Mouse (Mus musculus) left cerebral cortex, postnatal 4 days (tissue): ENCODE data around the gene Eng. TPM values are rescaled to one million over a fixed set of nuclear protein-coding genes. Genes with fewer than 3 reads are reported as not detected.

ENCODE experiments used
- DNase-seq: peaks from one replicate; pipeline ENCODE4 v3.0.0-alpha.2; 2022
- intact Hi-C: fragments of 180-260 bp; cut with DNase I; formaldehyde crosslinking; loops from one replicate; pipeline ENCODE4 v1.15.1; 2025
- microRNA-seq: library from miRNA; unstranded; fragments of <30 nt; microRNA quantifications from one replicate; pipeline ENCODE4 v1.2.0, GENCODE M21; 2022
- total RNA-seq, 2 experiments: library from RNA; stranded (reverse); gene quantifications; 2 replicates each; pipeline ENCODE4 v1.2.3; 2021

Eng gene
- total RNA-seq, 2 experiments from 2014 or later, result 21.2 to 26.1 TPM

GRCm38 (mm10) chr2:32722581-32722980 is 76.2 kb downstream of the Eng start:
- no peak for DNase-seq

DNA sequence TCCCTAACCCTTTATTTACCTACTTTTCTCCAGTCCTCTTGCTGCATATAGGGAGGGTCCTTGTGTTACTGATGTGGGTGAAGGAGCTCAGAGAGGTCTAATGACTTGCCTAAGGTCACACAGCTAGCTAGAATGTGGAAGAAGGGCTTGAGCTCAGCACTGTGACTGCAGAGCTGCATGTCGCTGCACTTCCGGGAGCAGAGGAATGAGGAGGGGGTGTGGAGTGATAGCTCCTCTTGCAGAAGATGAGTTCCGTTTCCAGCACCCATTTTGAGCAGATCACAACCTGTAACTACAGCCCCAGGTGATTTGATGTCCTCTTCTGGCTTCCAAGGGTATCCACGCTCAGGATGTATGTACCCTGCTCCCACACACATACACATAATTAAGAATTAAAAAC is 77.8 kb downstream of the Eng start:
- no peak for DNase-seq
- intact Hi-C loops, result no loop called here

More at GRCm38 (mm10) chr2:32722581-32722980, 76.2 kb downstream of the Eng start:
- intact Hi-C loops, result no loop called here

DNA sequence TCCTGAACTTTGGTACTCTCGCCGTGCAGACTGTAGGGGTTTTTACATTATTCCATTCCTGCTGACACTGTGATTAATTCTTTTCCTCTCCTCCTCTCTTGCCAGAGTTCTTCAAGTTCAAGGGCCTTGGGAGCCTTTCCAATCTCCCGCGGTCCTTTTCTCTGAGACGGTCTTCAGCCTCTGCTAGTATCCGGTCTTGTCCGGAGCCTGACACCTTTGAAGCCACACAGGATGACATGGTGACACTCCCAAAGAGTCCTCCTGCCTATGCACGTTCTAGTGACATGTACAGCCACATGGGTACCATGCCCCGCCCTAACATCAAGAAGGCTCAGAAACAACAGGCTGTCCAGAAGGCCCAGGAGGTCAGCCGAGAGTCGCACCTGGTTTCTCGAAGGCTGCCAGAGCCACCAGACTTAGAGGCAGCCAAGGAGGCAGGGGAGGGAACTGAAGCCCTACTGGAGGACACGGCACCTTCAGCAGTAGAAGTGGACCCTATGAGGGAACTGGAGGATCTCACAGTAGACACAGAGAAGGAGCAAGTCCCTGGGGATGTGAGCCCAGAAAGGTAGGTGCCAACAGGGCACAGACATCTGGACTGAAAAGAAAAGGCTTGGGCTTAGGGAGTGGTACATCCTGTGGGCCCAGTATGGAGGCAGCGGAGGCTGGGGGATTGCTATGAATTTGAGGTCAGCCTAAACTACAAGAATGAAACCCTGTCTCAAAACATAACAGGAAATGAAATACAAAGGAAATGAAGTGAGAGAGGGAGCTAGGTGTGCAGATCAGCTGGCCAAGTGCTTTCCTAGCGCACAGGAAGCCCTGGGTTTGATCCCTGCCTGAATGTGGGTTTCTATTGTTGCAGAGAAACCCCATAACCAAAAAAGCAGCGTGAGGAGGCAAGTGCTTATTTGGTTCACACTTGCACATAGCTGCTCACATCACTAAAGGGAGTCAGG is 78.7 kb downstream of the Eng start:
- intact Hi-C loops, result no loop called here
- DNase-seq, result no peak

DNA sequence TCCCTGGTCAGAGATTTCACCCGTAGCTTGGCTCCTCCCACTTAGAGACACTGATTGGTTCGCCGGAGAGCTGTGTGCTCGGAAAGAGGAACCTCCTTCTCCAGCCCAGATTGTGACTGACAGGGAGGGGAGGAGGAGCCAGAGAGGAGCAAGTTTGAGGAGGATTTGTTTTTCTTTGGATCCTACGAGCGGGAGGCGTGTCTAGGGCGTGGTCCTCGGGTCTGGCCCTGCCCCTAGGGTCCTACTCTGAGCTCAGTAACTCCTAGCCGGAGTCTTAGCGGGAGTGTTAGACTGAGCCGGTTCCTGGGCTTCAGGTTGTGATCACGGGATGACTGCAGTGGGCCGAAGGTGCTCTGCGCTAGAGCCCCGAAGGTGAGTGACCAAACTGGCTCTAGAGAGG is 81.0 kb downstream of the Eng start:
- DNase-seq, result peak; percentile 88
- intact Hi-C loops, result no loop called here

DNA sequence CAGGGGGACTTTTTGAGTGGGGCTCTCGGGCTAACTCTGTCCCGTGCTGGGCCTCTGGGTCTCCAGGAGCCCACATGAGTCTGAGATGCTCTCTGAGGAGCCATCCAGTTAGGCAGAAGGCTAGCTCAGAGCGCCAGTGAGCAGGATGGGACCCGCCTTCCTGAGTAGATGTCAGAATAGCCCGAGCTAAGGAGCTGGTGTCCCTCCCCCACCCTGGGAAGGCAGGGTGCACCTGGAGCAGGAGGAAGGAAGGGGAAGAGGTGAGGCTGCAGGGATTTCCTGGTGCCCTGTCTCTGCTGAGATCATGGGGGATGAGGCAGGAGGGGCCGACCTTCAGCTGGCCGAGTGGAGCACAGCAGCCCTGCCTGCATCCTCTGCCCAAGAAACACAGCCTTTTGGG is 82.1 kb downstream of the Eng start:
- intact Hi-C loops, result no loop called here
- no peak for DNase-seq

GRCm38 (mm10) chr2:32729547-32729946 is 83.2 kb downstream of the Eng start:
- DNase-seq, result no peak
- intact Hi-C loops, result no loop called here

- DNase-seq, result no peak
- intact Hi-C loops, result no loop called here
Observed at GRCm38 (mm10) chr2:32730854-32731253, 84.5 kb downstream of the Eng start.

DNA sequence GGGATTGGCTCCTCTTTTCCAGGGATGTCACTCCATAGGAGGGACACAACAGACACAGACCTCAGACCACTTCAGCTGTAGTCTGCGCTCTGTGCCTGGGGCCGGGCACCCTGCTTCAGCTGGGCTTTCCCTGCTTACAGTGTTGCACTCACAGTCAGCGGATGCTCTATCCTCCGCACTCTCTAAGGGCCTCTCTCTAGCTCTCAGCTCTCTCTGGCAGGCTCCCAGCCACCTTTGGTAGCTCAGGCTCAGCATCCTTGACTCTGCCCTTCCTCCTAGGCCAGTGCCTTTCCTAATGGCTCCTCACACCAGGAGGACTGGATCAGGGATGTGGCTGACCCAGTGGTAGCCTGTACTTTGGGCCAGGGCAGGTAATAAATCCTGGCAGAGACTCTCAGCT is 85.5 kb downstream of the Eng start:
- DNase-seq, result no peak

More for the DNA sequence above, 85.5 kb downstream of the Eng start:
- intact Hi-C loops, result no loop called here

Small RNA genes lying within 50 kb of the gene (microRNA-seq; reads per million reads assigned to microRNA genes)
- gene Gm47291, result not detected
- gene Mir1954, result not detected
- gene Mir2861, result not detected
- gene Mir3960, result not detected
- gene Mir8093, result not detected

Other genes starting within 250 kb of the Eng start
- gene Naif1, start 196.1 kb upstream of the Eng start, total RNA-seq, result 1 to 10 TPM; 3.1 to 4.0 TPM
- gene Slc25a25, start 195.2 kb upstream of the Eng start, total RNA-seq, result 10 to 100 TPM; 47.9 to 50.8 TPM
- 10 to 100 TPM; 18.8 to 20.1 TPM for gene Fam102a, start 111.3 kb upstream of the Eng start, total RNA-seq
- 10 to 100 TPM; 74.3 to 76.8 TPM for gene Dpm2, start 75.7 kb upstream of the Eng start, total RNA-seq
- 10 to 100 TPM in 1 of 2 experiments, 1 to 10 TPM in 1; 9.4 to 11.5 TPM for gene Pip5kl1, start 71.8 kb upstream of the Eng start, total RNA-seq
- under 1 TPM; 0.62 to 0.84 TPM for gene 9430097D07Rik, start 70.9 kb upstream of the Eng start, total RNA-seq
- 10 to 100 TPM; 35.7 to 38.4 TPM for gene St6galnac4, start 59.5 kb upstream of the Eng start, total RNA-seq
- gene St6galnac6, start 46.9 kb upstream of the Eng start, total RNA-seq, result 10 to 100 TPM; 78.8 to 91.8 TPM
- 100 to 1,000 TPM; 100 to 106 TPM for gene Ak1, start 24.8 kb upstream of the Eng start, total RNA-seq
- gene Fpgs, start 57.5 kb downstream of the Eng start, total RNA-seq, result 10 to 100 TPM; 26.3 to 30.0 TPM
- 10 to 100 TPM; 87.8 to 88.0 TPM for gene Cdk9, start 66.5 kb downstream of the Eng start, total RNA-seq
- 10 to 100 TPM; 33.1 to 37.2 TPM for gene Sh2d3c, start 74.5 kb downstream of the Eng start, total RNA-seq
- 1 to 10 TPM; 3.0 to 3.2 TPM for gene 6330409D20Rik, start 94.4 kb downstream of the Eng start, total RNA-seq
- 10 to 100 TPM; 29.3 to 30.5 TPM for gene Tor2a, start 110.6 kb downstream of the Eng start, total RNA-seq
- under 1 TPM; 0.42 to 0.66 TPM for gene Ttc16, start 129.0 kb downstream of the Eng start, total RNA-seq
- gene Ptrh1, start 129.2 kb downstream of the Eng start, total RNA-seq, result 10 to 100 TPM in 1 of 2 experiments, 1 to 10 TPM in 1; 6.5 to 11.2 TPM
- under 1 TPM; 0.34 to 0.58 TPM for gene Cfap157, start 137.8 kb downstream of the Eng start, total RNA-seq
- gene Stxbp1, start 200.7 kb downstream of the Eng start, total RNA-seq, result 100 to 1,000 TPM; 557 to 578 TPM
- gene Fam129b, start 229.5 kb downstream of the Eng start, total RNA-seq, result 10 to 100 TPM; 55.1 to 63.3 TPM